Mouse (Mus musculus): Measurements from ENCODE around the gene Dedd2.

Gene Dedd2

DNA sequence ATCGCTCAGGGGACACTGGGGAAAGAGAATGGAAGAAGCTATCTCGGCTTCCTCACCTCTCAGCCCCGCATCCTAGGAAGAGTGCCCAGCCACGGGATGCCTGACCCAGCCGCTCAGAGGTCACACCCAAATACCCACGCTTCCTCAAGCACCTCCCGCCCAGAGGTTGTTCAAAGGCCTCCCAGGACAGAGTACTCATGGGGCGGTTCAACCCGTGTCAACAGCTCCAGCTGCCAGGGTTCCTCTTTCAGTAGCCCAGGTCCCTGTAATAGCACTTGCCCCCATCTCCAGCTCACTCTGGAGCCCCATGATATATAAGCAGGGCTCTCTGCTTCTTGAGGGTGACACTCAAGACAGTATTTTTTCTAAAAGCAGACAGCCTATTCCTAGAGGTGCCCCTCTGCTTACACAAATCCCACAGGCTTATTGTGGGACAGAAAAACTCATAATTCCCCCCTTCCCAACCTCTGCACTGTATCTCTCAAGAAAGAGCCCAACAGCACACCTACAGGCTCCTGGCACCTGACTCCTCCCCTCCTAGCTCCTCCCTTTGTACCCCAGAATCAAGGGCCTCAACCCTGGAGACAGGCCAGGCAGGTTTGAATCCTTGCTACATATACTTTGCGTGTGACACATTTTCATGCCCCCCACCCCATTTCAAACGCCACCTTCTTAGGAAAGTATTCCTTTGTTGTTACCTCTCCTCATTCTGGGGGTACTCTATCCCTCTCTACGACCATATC is 2.6 kb downstream of the Dedd2 start:
- peak; percentile 52 for DNase-seq

DNA sequence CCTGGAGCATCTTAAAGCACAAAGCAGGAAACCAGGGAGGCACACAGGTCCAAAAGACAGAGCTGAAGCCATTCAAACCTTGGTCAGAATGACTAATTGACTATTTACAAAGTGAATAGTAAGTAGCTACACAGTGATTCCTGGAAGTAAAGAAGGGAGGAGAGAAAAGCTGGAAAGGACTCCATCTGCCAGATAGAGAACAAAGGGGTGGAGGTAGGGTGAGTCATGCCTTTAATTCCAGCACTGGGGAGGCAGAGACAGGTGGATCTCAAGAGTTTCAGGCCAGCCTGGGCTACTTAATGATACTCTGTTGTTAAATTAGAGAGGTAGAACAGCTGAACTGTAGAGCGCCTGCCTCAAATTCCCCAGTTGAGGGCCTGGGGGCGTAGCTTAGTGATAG is 6.2 kb downstream of the Dedd2 start:
- no peak for DNase-seq

DNA sequence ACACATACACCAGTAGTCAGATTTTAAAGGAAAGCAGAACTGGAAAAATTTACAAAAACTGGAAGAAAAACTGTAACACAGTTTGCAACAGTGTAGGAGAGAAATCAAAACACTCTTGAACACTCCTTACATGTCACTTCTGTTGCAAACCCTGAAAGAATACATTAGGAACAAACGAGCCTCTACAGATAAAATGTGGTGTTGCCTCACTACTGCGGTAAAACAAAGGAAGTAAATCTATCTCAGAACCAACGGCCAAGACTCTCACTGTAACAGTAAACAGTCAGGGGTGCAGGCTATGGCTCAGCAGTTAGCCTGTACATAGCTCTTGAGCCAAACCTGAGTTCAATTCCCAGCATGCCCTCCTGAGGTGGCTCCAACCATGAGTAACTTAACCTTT is 7.3 kb downstream of the Dedd2 start:
- DNase-seq: no peak

DNA sequence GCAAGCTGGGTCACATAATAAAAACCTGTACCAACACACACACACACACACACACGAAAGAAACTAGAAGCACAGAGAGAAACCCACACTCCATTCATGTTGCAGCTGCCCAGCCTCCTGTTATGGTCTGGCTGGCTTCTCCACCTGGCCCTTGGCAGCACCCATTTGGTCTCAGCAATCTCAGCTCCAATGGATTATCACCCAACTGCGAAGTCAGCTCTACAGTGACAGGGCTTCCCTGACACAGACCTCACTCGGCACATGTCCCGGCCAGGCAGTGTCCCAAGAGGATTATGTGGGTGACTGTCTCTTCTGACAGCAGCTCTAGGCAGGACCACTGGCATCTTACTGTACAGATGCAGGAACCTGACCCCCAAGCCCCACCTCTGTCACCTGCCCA is 9.9 kb downstream of the Dedd2 start:
- no peak for DNase-seq

DNA sequence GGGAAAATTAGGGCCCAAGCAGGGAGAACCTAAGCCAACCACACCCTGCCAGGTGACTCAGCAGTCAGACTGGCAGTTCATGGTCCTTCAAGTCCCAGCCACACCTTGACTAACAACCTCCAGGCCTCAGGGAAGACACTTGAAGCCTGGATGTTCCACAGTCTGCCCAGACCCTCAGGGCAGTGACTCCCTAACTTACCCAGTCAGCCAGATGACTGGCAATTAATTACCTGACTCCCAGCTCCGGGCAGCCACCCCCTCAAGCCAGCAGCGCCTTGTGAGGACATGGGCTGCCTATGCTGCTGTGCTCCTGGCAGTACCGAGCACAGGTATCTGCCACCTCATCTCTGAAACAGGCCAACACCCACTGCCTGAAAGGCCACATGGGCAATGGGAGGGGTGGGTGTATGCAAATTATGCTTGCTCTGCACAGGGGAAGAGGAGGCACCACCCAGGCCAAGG is 11.2 kb downstream of the Dedd2 start:
- peak; percentile 81 for DNase-seq

DNA sequence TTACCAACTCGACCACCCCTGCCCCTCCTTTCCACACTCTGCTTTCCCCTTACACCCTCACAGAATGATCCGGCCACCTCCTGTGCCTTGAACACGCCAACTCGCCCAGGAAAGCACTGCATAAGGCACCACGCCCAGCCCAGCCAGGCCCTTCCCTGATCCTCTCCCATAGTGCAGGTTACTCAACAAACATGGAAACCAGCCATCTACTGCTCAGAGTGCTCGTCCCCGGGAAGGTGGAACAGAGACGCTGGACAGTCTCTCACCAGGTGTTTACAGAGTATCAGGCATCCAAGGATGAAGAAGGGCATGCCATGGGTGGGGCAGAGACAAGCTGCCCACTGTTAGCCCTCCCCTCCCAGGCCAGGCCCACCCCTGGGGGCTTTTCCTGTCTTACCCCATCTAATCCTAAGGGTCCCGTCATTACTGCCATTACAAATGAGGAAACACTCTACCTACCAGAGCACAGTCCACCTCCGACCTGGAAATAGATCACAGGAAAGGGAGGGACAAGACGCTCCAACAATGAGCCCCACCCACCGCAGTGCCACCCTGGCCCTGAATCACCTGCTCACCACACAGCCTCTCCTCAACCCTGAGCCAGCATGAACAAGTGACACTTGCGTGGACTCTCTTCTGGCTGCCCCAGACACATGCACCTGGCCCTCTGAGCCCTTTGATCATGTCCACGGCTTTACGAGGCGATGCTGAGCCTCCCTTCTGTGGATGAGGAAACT is 14.2 kb downstream of the Dedd2 start:
- no peak for DNase-seq

DNA sequence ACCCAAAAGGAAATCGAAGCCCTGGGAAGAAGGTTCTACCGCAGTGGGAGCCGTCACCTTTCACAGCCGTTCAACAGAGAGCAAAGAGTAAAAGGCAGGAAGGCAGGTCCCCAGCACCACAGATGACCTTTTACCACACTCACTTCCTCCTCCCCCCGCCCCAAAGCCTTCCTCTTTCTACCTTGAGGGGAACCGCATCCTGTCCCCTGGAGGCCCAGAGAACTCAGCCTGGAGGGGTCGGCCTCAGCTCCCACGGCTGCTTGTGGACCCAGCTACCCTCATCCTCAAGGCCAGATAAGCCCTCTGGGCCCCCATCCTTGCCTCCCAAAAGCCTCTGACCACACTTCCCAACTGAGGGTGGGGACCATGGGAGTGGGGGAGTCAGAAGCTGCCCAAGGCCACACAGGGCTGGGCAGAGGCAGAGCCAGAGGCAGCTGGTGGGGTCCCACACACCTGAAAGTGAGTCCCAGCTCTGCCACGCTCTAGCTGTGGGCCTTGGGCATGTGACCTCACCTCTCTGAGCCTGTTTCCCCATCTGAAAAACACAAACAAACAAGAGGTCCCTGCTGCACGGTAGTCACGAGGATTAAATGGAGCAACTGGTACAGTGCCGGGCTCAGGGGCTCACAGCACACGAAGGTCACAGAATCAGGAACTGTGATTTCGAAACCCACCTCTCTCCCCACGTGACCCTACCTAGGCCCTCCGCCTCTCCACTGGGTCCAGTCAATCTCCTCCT is 14.9 kb downstream of the Dedd2 start:
- DNase-seq: no peak

DNA sequence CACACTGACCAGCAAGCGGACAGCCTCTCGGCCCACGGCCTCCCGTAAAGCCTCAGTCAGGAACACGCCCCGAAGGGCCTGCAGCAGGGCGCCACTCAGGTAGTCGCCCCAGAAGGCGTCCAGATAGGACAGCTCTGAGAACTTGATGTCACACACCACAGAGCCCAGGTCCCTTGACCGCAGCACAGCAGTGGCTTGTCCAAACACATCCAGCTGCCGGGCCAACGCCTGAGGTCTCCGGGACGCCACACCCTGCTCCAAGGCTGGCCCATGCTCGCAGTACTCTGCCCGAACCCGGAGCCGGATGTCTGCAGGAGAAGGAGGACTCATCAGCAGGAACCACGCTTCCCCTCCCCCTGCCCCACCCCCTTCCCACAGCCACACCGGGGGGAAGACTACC is 16.8 kb downstream of the Dedd2 start:
- no peak for DNase-seq

DNA sequence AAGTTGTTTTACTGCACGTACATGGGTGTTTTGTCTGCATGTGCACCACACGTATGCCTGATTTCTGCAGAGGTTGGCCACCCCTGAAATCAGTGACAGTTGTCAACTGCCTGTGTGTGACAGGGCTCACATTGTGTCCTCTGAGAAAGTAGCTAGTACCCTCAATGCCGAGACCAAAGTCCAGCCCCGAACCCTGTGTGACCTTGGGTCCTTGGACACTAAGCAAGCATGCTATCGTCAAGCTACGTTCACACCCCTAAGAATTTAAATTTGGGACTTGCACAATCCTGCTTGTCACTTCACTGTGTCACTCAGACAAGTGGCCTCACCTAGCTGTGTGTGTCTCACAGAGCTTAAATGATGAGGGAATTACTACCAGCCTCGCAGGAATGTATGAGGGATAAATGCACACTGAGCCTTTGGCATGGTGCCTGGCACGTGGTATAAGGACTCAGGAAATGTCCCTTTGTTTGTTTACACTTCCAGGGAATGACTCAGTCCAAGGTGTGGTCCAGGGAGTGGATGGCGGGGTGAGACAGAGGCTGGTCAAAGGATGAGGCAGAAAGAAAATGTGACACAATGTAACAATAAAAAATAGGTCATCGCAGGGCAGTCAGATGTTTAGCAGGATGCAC is 22.9 kb downstream of the Dedd2 start:
- no peak for DNase-seq

DNA sequence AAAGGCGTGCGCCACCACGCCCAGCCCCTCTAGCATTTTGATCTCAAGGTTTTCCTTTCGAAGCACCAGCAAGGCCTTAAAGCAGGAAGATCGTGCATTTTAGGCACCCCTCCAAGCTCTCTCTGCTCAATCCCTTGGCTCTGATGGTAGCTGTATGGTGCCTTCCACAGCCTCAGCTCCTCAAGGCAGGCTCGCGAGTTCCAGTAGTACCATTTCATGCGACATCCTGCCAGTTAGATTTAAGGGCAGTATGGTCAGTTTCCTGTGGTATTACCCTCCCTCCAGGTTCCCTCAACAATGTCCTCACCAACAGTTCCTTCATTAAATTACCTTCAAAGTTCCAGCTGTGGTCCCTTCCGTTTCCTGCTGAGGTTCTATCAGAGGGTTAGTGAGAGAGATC is 24.3 kb downstream of the Dedd2 start:
- no peak for DNase-seq

DNA sequence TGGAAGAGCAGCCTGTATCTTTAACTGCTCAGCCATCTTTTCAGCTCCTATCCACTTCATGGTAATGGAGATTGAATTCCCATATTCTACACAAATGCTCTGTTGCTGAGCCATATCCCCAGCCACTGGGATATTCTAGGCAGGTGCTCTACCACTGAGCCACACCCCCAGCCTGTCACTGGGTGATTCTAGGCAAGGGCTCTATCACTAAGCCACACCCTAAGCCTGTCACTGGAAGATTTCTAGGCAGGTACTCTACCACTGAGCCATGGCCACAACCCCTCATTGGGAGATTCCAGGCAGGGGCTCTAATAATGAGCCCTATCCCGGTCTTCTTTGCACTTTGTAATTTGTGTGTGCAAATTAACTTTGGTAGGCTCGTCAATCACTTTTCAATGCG is 25.3 kb downstream of the Dedd2 start:
- peak; percentile 86 for DNase-seq

DNA sequence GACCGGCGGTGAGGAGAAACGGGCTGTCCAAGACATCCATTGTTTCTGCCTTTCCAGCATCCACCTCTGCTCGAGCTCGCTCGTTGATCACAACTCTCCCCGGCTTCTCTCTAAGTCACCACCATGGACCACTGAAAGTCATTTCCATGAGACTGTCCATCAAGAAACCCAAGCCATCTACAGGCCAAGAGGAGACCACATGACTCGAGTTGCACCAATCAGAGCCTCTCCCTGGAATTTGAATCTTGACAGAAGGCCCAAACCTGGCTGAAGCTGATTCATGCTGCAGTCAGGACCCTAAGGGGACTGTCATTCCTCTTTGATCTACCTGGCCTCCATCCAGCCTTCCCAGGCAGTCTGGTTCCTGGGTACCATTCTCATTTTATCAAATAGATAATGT is 28.3 kb downstream of the Dedd2 start:
- DNase-seq: no peak

DNA sequence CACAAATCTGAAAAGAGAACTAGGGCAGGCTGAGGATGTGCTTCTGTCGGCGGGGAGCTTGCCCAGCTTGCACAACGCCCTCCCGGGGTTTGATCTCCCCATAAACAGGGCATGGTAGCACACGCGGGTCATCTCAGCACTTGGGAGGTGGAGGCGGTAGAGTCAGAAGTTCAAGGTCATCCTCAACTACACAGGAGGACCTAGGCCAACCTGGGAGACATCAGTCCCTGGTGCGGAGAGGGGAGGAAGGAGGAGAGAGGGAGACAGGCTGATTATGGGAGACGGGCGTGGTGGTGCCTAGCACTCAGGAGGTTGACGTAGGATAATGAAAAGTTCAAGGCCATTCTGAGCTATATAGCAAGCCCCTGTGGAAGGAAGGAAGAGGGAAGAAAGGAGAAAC is 29.6 kb downstream of the Dedd2 start:
- DNase-seq: no peak

DNA sequence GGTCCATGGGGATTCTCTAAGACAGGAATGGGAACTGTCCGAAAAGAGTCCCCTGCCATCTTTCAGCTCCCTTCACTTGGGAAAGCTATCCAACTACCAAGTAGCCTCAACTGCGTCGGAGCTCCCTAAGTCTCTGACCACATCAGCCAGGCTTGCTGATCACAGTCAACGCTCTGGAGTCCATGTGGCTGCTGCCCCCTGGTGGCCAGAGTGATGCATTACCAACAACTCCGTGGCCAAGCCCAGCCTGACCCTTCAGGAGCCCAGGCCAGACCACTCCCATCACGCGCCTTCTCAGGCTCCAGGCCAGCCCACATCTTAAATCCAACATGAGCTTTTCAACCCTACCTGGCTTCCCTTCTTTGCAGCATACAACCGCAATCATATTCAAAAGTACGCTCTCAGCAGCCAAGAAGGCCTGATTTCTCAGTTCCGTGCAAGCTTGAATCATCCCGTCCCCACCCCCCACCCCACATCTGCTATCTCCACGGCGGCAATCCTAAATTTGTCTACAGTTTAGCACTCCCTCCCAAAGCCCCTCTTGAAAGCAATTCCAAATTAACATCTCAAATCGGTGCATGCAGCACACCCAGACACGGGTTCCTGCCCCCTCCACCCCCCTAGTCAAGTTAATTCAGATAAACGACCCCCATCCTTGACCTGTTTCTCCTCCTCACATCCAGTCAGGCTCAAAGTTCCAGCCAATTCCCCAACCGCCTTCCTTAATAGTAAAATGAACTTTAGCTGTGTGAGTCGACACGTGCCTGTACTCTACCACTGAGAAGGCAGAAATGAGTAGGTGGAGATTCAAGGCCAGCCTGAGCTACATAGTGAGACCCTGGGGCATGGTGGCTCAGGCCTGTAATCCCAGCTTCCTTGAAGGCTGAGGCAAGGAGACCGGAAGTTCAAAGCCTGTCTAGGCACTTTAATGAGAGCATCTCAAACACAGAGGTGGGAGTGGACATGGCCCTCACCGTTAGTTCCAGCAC is 32.5 kb downstream of the Dedd2 start:
- peak; percentile 88 for DNase-seq

DNA sequence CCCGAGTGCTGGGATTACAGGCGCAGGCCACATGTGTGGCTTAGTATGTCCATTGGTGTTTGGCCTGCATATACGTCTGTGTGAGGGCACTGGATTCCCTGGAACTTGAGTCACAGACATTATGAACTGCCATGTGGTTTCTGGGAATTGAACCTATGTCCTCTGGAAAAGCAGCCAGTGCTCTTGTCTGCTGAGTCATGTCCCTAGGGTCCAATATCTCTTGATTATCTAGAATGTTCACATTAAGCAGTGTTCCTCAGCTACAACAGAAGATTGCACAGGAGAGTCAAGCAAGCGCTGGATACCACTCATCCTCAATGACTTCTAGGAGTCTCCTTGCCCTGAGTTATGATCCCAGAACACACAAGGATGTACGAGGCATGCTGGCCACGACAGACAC is 36.3 kb downstream of the Dedd2 start:
- DNase-seq: no peak

DNA sequence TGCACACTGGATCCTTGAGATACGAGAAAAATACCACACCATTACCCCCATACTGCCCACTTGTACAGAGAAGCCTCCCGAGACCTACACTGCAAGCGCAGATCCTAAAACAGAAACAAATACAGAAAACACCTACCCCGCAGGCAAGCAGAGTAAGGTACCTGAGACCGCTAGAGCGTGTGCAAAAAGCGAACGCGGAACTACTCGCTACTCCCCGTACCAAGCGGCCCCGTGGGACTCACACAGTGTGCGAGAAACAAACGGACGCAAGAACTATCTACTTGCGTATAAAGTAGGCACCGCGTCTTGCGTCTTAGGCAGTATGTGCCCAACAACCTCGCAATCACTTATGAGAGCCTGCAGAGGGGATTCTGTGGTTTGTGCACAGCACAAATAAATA is 38.6 kb downstream of the Dedd2 start:
- DNase-seq: no peak

DNA sequence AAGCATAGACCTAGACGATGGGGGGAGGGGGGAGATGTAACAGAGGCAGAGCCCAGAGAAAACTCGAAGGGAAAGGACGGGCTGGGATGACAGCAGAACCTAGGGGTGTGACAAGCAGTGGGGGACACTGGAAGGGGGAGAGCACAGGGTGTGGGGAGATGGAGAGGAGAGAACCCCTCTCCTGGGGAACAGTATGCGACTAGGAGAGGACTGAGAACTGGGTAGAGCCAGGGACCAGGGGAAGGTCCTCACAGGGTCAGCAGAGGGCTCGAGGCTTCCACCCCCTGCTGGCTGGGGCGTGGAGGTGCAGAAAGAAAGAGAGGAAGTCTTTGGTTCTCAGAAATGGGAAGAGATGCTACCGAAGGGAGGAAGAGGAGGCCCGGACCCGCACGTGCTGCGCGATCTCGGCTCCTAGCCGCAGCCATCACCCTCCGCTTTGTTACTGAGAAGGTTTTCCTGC is 39.1 kb downstream of the Dedd2 start:
- peak; percentile 54 for DNase-seq

DNA sequence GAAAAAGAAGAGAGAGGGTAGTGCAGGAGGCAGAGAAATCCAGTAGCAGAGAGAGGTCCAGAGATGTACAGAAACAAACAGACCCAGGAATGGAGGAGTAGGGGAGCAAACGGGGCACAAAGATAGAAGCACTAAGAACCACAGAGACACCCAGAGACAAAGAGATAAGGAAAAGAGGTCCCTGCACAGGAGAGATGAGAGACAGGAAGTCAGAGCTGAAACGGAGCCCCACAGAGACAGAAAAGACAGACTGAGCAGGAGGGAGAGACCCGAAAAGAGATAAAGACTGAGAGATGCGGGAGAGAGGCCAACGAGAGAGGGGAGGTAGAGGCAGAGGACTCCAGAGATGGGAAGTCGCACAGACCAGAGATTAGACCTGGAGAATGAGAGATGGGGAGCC is 39.9 kb downstream of the Dedd2 start:
- no peak for DNase-seq

DNA sequence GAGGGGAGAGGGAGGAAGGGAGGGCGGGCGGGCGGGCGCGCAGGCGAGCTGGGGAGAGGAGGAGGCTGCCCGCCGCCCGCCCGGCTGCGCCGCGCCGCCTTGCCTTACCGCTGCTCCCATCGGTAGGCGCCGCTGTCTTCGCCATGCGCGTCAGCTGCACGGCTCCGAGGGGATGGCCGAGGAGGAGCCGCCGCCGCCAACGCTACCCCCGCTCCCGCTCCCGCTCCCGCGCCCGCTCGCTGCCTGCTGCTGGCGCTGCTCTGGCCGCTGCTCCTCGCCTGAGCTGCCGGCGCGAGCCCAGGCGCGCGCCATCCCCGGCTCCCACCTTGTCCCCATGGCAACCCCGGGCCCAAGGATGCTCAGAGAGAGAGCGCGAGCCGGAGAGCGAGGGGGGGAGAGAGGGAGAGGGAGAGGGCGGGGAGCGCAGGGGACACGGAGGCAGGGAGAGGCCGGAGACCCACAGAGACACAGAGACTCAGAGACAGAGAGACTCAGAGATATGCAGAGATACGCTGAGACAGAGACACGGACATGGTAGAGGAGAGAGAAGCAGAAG is 40.7 kb downstream of the Dedd2 start, which contains the start of gene Pou2f2:
Gene Pou2f2, minus strand, starts transcription at position 121 of the 556 bp plus-strand sequence.
- peak; percentile 65 for DNase-seq

DNA sequence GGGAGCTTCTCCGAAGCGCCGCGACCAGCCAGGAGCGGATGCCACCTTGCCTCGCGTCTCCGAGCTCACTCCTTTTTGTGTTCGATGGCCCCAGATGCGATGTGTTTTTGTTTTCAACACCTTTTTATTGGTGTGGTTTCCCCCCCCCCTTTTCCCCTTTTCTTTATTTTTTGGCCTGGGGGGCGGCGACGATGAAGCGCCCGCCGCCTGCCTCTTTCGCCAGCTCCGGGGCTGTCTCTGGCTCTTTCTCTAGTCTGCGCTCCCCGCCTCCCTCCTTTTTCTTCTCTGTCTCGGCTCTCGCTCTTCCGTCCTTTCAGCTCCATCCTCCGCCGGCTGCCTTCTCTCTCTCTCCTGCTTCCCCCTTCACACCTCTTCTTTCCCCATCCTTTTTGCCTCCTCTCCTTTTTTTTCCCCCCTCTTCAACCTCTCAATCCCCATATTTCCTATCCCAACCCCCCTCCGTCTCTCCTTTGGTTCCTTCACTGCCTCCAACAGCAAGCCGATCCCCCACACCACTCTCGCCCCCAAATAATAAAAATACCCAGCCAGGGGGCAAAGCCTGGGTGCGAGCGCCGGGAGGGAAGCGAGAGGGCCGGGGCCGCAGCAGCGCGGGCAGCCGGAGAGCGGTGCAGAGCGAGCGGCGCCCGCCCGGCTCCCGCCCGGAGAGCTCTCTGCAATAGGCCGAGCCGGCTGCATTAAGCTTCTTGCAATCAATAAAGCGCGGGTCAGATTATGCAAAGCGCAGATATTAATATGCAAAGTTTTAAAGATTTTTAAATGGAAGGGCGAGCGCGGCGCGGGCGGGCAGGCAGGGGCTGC is 41.4 kb downstream of the Dedd2 start:
- no peak for DNase-seq

DNA sequence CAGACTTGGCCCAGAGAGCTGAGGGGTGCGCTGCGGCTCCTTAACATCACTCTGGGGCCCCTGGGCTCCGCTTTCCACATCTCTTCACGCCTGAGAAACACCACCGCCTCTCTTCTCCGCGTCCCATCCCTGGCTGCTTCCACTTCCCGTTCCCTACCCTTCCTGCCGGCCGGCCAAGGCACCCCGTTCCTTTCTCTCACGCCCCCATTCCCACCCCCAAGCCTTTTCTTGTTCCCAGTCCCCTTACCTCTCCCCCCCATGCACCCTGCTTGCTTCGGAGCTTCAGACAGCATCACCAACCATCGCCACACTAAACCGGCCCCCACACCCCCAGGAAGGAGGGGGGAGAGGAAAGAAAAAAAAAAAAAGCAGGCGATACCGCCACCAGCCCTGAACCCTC is 42.1 kb downstream of the Dedd2 start:
- DNase-seq: no peak
